Mouse (Mus musculus) gastrocnemius, postnatal 14 days (tissue): ENCODE measurements around the gene Pdrg1. TPM values are rescaled to one million over a fixed set of nuclear protein-coding genes. Genes with fewer than 3 reads are reported as not detected.
A peak's percentile ranks its signal among the peaks of the same experiment; 100 is the strongest.

ENCODE experiments used
- DNase-seq: peaks from one replicate; pipeline ENCODE4 v3.0.0; 2021; ENCODE audit warnings: mixed read lengths
- intact Hi-C: fragments of 180-260 bp; cut with DNase I; formaldehyde crosslinking; loops from one replicate; pipeline ENCODE4 v1.15.1; 2025; ENCODE audit warnings: low total_unique reads
- total RNA-seq, 2 experiments: library from RNA; stranded (reverse); gene quantifications; 2 replicates each; pipeline ENCODE4 v1.2.3; 2021

Pdrg1 gene
- total RNA-seq, 2 experiments from 2014 or later, result 56.8 to 65.5 TPM

GRCm38 (mm10) chr2:153032973-153033372, 17.7 kb upstream of the Pdrg1 start:
- intact Hi-C loops, result no loop called here

GRCm38 (mm10) chr2:153032083-153032842, 17.0 kb upstream of the Pdrg1 start:
- peak; percentile 81 for DNase-seq
- intact Hi-C loops, result no loop called here

More at GRCm38 (mm10) chr2:153032973-153033372, 17.7 kb upstream of the Pdrg1 start:
- DNase-seq, result no peak

GRCm38 (mm10) chr2:153031126-153032082, 16.2 kb upstream of the Pdrg1 start, which contains the start of gene Xkr7:
Gene Xkr7, plus strand, starts transcription at chr2:153031852.
- no peak for DNase-seq
- intact Hi-C loops, result no loop called here

- DNase-seq, result no peak
- intact Hi-C loops, result no loop called here
Measured at GRCm38 (mm10) chr2:153030422-153030821, 15.2 kb upstream of the Pdrg1 start.

GRCm38 (mm10) chr2:153027501-153027900, 12.3 kb upstream of the Pdrg1 start:
- DNase-seq, result no peak
- intact Hi-C loops, result no loop called here

- intact Hi-C loops, result no loop called here
- no peak for DNase-seq
Measured at GRCm38 (mm10) chr2:153026052-153026451, 10.8 kb upstream of the Pdrg1 start.

- no peak for DNase-seq
- intact Hi-C loops, result no loop called here
Measured at GRCm38 (mm10) chr2:153022855-153023254, 7.6 kb upstream of the Pdrg1 start.

GRCm38 (mm10) chr2:153021163-153021562, 5.9 kb upstream of the Pdrg1 start:
- intact Hi-C loops, result no loop called here
- no peak for DNase-seq

GRCm38 (mm10) chr2:153019355-153019754, 4.1 kb upstream of the Pdrg1 start:
- intact Hi-C loops, result no loop called here
- DNase-seq, result no peak

- DNase-seq, result no peak
- intact Hi-C loops, result no loop called here
Measured at GRCm38 (mm10) chr2:153016786-153017185, 1.6 kb upstream of the Pdrg1 start.

GRCm38 (mm10) chr2:153015804-153016203, 577 bp upstream of the Pdrg1 start:
- intact Hi-C loops, result no loop called here
- DNase-seq, result no peak

- no peak for DNase-seq
- intact Hi-C loops, result no loop called here
Measured at GRCm38 (mm10) chr2:153013724-153014515, 1.3 kb downstream of the Pdrg1 start.

- intact Hi-C loops, result no loop called here
- no peak for DNase-seq
Measured at GRCm38 (mm10) chr2:153009192-153009973, 5.8 kb downstream of the Pdrg1 start.

- no peak for DNase-seq
- intact Hi-C loops, result no loop called here
Measured at GRCm38 (mm10) chr2:153005981-153006380, 9.2 kb downstream of the Pdrg1 start.

- DNase-seq, result no peak
- intact Hi-C loops, result no loop called here
Measured at GRCm38 (mm10) chr2:153003681-153004338, 11.4 kb downstream of the Pdrg1 start.

GRCm38 (mm10) chr2:153002492-153003248, 12.6 kb downstream of the Pdrg1 start:
- DNase-seq, result no peak
- intact Hi-C loops, result no loop called here

GRCm38 (mm10) chr2:152997046-152997445, 18.2 kb downstream of the Pdrg1 start:
- intact Hi-C loops, result no loop called here
- no peak for DNase-seq

- intact Hi-C loops, result no loop called here
- no peak for DNase-seq
Measured at GRCm38 (mm10) chr2:152991529-152991928, 23.7 kb downstream of the Pdrg1 start.
